In the genomic region with DNA sequence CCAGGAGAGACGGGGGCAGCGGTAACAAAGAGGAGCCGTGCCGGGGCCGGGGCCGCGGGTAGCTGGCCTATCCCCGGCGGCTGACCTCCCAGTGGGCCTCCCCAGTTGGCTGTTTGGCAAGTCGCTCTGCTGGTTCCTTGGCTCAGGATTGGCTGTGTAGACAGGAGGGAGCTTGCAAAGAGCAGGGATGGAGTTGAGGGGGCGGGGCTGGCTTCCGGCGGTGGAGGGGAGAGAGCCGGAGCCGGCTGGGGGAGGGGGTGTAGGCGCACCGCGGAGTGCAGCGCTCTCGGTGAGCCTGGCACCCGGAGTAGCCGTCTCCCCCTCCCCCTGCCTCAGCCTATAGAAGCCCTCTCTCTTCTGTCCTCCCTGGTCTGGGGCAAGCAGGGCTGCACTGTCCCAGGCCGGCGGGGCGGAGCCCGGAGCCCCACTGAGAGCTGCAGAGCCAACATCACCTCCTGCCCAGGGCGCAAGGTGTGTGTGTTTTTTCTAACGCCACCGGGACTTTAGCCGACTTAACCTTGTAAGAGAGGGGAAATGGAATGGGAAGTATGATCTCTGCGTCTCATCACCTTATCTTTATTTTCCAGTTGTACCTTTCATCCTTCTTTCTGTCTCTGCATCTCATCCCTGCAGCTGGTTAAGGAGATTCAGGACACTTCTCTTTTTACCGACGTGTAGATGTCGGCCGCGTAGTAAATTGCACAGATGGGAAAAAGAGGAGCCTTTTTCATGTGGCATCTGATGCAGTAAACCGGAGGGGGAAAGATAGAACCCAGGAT, we compare ENCODE assay signal across 8 mouse cellular contexts. TPM values are rescaled to one million over a fixed set of nuclear protein-coding genes. Genes with fewer than 3 reads are reported as not detected.
A peak's percentile ranks its signal among the peaks of the same experiment; 100 is the strongest.
DNase-seq lines count a peak whose midpoint lies in the region; TF ChIP-seq lines count a peak whose summit lies in the region.

No protein-coding gene starts in this region.

- H3K9me3 ChIP-seq in megakaryocyte, embryonic 14.5 days = no peaks in the 10 kb centered on the region

- H3K27ac ChIP-seq in gastrocnemius, adult 2 months = peak overlapping the region; percentile 82

- peak overlapping the region; percentile 84 for H3K4me3 ChIP-seq in gastrocnemius, adult 2 months
- peak overlapping the region; percentile 98 for H3K4me3 ChIP-seq in megakaryocyte, embryonic 14.5 days (replicated peaks)

- TF ChIP-seq CTCF in gastrocnemius, adult 2 months (IDR thresholded peaks at IDR 0.05) = no peak

- intact Hi-C loops in gastrocnemius, adult 2 months (cut with DNase I) = no loop called here

- no peaks in the 10 kb centered on the region for H3K27me3 ChIP-seq in megakaryocyte, embryonic 14.5 days (replicated peaks)

- DNase-seq in WW6 (ENCODE audit: low read depth, low spot score) = peak; percentile 94
- DNase-seq in cerebellum, postnatal 4 days (ENCODE audit: low spot score in 2 of 2) = peak; percentile 88 to 93
- DNase-seq in gastrocnemius, adult 2 months = peak; percentile 97
- peak; percentile 81 for DNase-seq in hindlimb bud, embryonic 11.5 days (ENCODE audit: extremely low spot score, low read depth, low spot score)
- DNase-seq in left cerebral cortex, adult 8-10 months (ENCODE audit: low spot score in 2 of 2) = peak; percentile 81 to 95
- DNase-seq in right cerebral cortex, postnatal 10 days (ENCODE audit: low spot score in 2 of 2) = peak; percentile 97
- DNase-seq in urinary bladder, postnatal 25 days (ENCODE audit: low spot score) = peak; percentile 87

- H3K36me3 ChIP-seq in megakaryocyte, embryonic 14.5 days (replicated peaks; ENCODE audit: low read length) = no peaks in the 10 kb centered on the region

- H3K4me1 ChIP-seq in megakaryocyte, embryonic 14.5 days = peaks cover 78% of the 10 kb centered on the region

RNA-seq across cellular contexts. Expression of a gene that starts 21.1 kb away (rescaled TPM):
- 1 to 10 TPM; 7.1 to 7.9 TPM for total RNA-seq in gastrocnemius, adult 2 months (2021)
- 10 to 100 TPM; 24.6 to 27.7 (median 26.9) TPM for total RNA-seq in left cerebral cortex, adult 8-10 months (2022)
- 32.0 and 49.0 TPM in 2 replicates for polyA plus RNA-seq in megakaryocyte, embryonic 14.5 days (2012; ENCODE audit: insufficient read depth, low replicate concordance)

RNA-seq across cellular contexts. Expression of a gene that starts 35.4 kb away (rescaled TPM):
- 10 to 100 TPM; 18.8 to 26.2 TPM for total RNA-seq in gastrocnemius, adult 2 months (2021)
- 10 to 100 TPM; 17.3 to 20.1 (median 17.7) TPM for total RNA-seq in left cerebral cortex, adult 8-10 months (2022)
- polyA plus RNA-seq in megakaryocyte, embryonic 14.5 days (2012; ENCODE audit: insufficient read depth, low replicate concordance) = 1.6 TPM in 1 of 2 replicates, not detected in the other

RNA-seq across cellular contexts. Expression of a gene that starts 49.8 kb away (rescaled TPM):
- total RNA-seq in gastrocnemius, adult 2 months (2021) = 1 to 10 TPM; 2.1 to 2.8 TPM
- total RNA-seq in left cerebral cortex, adult 8-10 months (2022) = 1 to 10 TPM; 5.9 to 9.4 (median 9.0) TPM
- polyA plus RNA-seq in megakaryocyte, embryonic 14.5 days (2012; ENCODE audit: insufficient read depth, low replicate concordance) = 4.8 and 6.3 TPM in 2 replicates

Comparison
In these comparisons a context has a peak if more than half of its experiments do, and no peak if none do; other contexts are left out.
1. Peak in every context shown above with its lines: DNase-seq, H3K4me3 ChIP-seq and H3K27ac ChIP-seq.